Mouse (Mus musculus) limb, embryonic 14.5 days (tissue): Measurements from ENCODE around the gene Spata13. TPM values are rescaled to one million over a fixed set of nuclear protein-coding genes. Genes with fewer than 3 reads are reported as not detected.

Source experiments
- ATAC-seq: fragments of 200-750 bp; cut with Nextera tagmentation; 2 replicates; pipeline ENCODE4 v1.8.0; 2017; ENCODE audit warnings: low read depth, moderate number of reproducible peaks, moderate TSS enrichment; ENCODE audit not compliant: low FRiP score
- DNase-seq: peaks from one replicate; pipeline ENCODE4 v3.0.0-alpha.2; 2015; ENCODE audit warnings: low spot score
- H3K27ac ChIP-seq: fragments of 300-500 bp; sonication (generic); replicated peaks from 2 replicates; pipeline ENCODE4 v1.5.1; 2014; ENCODE audit warnings: low read depth, mild to moderate bottlenecking, low read length, moderate library complexity, mixed read lengths
- H3K27me3 ChIP-seq: fragments of 300-500 bp; sonication (generic); 2 replicates; pipeline ENCODE4 v1.6.1; 2014; ENCODE audit warnings: low read length, mixed read lengths; ENCODE audit not compliant: control insufficient read depth, insufficient read depth
- H3K36me3 ChIP-seq: fragments of 300-500 bp; sonication (generic); 2 replicates; pipeline ENCODE4 v1.6.1; 2014; ENCODE audit warnings: mild to moderate bottlenecking, low read length, moderate library complexity, mixed read lengths; ENCODE audit not compliant: control insufficient read depth, insufficient read depth
- H3K4me1 ChIP-seq: fragments of 300-500 bp; sonication (generic); 2 replicates; pipeline ENCODE4 v1.6.1; 2014; ENCODE audit warnings: antibody characterized with exemption, low read length, mixed read lengths; ENCODE audit not compliant: control insufficient read depth, insufficient read depth
- H3K4me2 ChIP-seq: fragments of 300-500 bp; sonication (generic); replicated peaks from 2 replicates; pipeline ENCODE4 v1.6.1; 2014; ENCODE audit warnings: low read depth, mild to moderate bottlenecking, low read length, moderate library complexity; ENCODE audit not compliant: severe bottlenecking
- H3K4me3 ChIP-seq: fragments of 300-500 bp; sonication (generic); replicated peaks from 2 replicates; pipeline ENCODE4 v1.5.1; 2014; ENCODE audit warnings: low read length
- H3K9ac ChIP-seq: fragments of 300-500 bp; sonication (generic); 2 replicates; pipeline ENCODE4 v1.6.1; 2014; ENCODE audit warnings: mild to moderate bottlenecking, low read depth, low read length, moderate library complexity; ENCODE audit not compliant: severe bottlenecking
- H3K9me3 ChIP-seq: fragments of 300-500 bp; sonication (generic); 2 replicates; pipeline ENCODE4 v1.6.1; 2016; ENCODE audit warnings: low read length; ENCODE audit not compliant: control insufficient read depth
- POLR2A ChIP-seq: fragments of 200-500 bp; IDR thresholded peaks from 2 replicates; pipeline ENCODE4 v1.8.0; 2012; ENCODE audit warnings: inconsistent platforms, mild to moderate bottlenecking, moderate library complexity, borderline replicate concordance; ENCODE audit not compliant: insufficient read depth, insufficient read length; ENCODE audit errors: extremely low read depth
- WGBS: fragments of 180-500 bp; shearing (Covaris S2); extraction: QIAGEN DNeasy Blood & Tissue Kit; methylation state at CpG from one replicate; pipeline ENCODE4 v1.1.7; 2014; 5-methylcytosine and 5-hydroxymethylcytosine counted together
- polyA plus RNA-seq, 2 experiments: library from polyadenylated mRNA; depleted of rRNA in 1 of 2; stranded (reverse) in 1 of 2; unstranded in 1 of 2; fragments of >200 nt; fragmentation: Nextera tagmentation in 1 of 2; extraction: Ambion mirVana in 1 of 2; gene quantifications; 2 replicates each; pipeline versions ENCODE4 v1.2.1 to v1.2.3; 2012 to 2014

Gene Spata13
- polyA plus RNA-seq, 2 experiments: 6.8 to 9.5 TPM

- Histone ChIP-seq H3K36me3 (no peaks in the 10 kb centered on the region), H3K9ac (no peak overlapping the region), H3K27me3 (no peaks in the 10 kb centered on the region), H3K4me3 (no peak overlapping the region), H3K27ac (no peak overlapping the region), H3K9me3 (no peaks in the 10 kb centered on the region), H3K4me1 (no peaks in the 10 kb centered on the region), H3K4me2 (no peak overlapping the region)
- WGBS: 89% methylated on average over 7 of the region's 7 CpGs
- ATAC-seq (no peak), DNase-seq (no peak)
- no peak for TF ChIP-seq POLR2A
Measured at GRCm38 (mm10) chr14:60779198-60779597, 145.4 kb downstream of the Spata13 start.

- Histone ChIP-seq H3K4me1 (no peaks in the 10 kb centered on the region), H3K9ac (no peak overlapping the region)
- WGBS: 47% methylated on average over 7 of the region's 7 CpGs
Measured at GRCm38 (mm10) chr14:60782121-60782656, 148.4 kb downstream of the Spata13 start.

DNA sequence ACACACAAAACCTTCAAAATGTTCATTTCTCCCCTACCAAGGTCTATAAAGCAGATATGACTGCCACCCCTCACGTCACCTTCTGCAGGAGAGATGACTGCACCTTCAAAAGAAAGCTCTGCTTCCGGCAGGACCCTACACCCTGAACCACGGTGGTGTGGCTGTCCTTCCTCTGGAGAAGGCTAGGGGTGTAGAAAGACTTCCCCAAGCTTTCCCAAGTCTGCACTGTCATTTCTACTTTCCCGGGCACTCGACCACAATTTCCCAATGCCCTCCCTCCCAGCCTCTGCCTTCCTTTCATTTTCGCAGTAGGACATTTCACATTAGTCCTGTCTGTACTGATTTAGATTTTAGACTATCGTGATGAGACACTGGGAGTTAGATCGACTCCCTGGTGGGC, 149.4 kb downstream of the Spata13 start:
- Histone ChIP-seq H3K9ac (no peak overlapping the region), H3K27ac (no peak overlapping the region), H3K4me1 (no peaks in the 10 kb centered on the region), H3K9me3 (no peaks in the 10 kb centered on the region), H3K4me3 (no peak overlapping the region), H3K36me3 (peaks cover 3% of the 10 kb centered on the region; the same call in 1 of the 2 replicates), H3K27me3 (no peaks in the 10 kb centered on the region), H3K4me2 (no peak overlapping the region)
- no peak for TF ChIP-seq POLR2A
- ATAC-seq (no peak), DNase-seq (no peak)
- WGBS: 38% methylated on average over 8 of the region's 8 CpGs

More at GRCm38 (mm10) chr14:60782121-60782656, 148.4 kb downstream of the Spata13 start:
- Histone ChIP-seq H3K36me3 (no peaks in the 10 kb centered on the region), H3K27ac (no peak overlapping the region), H3K4me3 (no peak overlapping the region), H3K4me2 (no peak overlapping the region), H3K27me3 (no peaks in the 10 kb centered on the region), H3K9me3 (no peaks in the 10 kb centered on the region)
- DNase-seq (no peak), ATAC-seq (no peak)
- TF ChIP-seq POLR2A: no peak

- WGBS: under 1% methylated on average over 55 of the region's 61 CpGs
- 0 out of 2 replicates have a peak, but pooled peaks have one; percentile 29 for TF ChIP-seq POLR2A
Measured at GRCm38 (mm10) chr14:60784427-60785315, 150.9 kb downstream of the Spata13 start, which contains the start of gene Mipep. TSS of gene Mipep (plus strand) at chr14:60784573.

GRCm38 (mm10) chr14:60790103-60790502, 156.3 kb downstream of the Spata13 start:
- DNase-seq: peak; percentile 64
- ATAC-seq: no peak
- peaks cover 22% of the 10 kb centered on the region for H3K36me3 ChIP-seq
- H3K4me1 ChIP-seq: no peaks in the 10 kb centered on the region
- no peak overlapping the region for H3K9ac ChIP-seq
- TF ChIP-seq POLR2A: no peak
- 34% methylated on average over 3 of the region's 3 CpGs for WGBS
- no peak overlapping the region for H3K4me2 ChIP-seq
- H3K4me3 ChIP-seq: no peak overlapping the region
- no peaks in the 10 kb centered on the region for H3K9me3 ChIP-seq
- H3K27ac ChIP-seq: no peak overlapping the region
- no peaks in the 10 kb centered on the region for H3K27me3 ChIP-seq

More at GRCm38 (mm10) chr14:60784427-60785315, 150.9 kb downstream of the Spata13 start, which contains the start of gene Mipep:
- Histone ChIP-seq H3K9me3 (no peaks in the 10 kb centered on the region), H3K27ac (0 out of 2 replicates have a peak within 1 kb of the TSS, but pooled peaks have one; percentile 33), H3K4me2 (peak within 1 kb of the TSS; percentile 75), H3K36me3 (peaks cover 3% of the 10 kb centered on the region; the same call in 1 of the 2 replicates), H3K4me1 (no peaks in the 10 kb centered on the region), H3K9ac (peak within 1 kb of the TSS; percentile 78), H3K27me3 (no peaks in the 10 kb centered on the region), H3K4me3 (peak within 1 kb of the TSS; percentile 73)
- peak; percentile 89 for DNase-seq
- ATAC-seq: peak; percentile 88
